Mouse (Mus musculus): ENCODE measurements around the gene Helb. TPM values are rescaled to one million over a fixed set of nuclear protein-coding genes. Genes with fewer than 3 reads are reported as not detected.

Gene Helb
- polyA plus RNA-seq, 1 experiment from 2014 or later = 6.3 TPM

- Histone ChIP-seq H3K9me3 (replicated peaks; ENCODE audit: control insufficient read depth, low read length) (no peaks in the 10 kb centered on the region), H3K4me3 (replicated peaks; ENCODE audit: low read length) (no peak overlapping the region), H3K9ac (ENCODE audit: low read length) (no peak overlapping the region), H3K4me2 (ENCODE audit: low read depth, low read length) (no peak overlapping the region), H3K27ac (ENCODE audit: low read length) (no peak overlapping the region), H3K27me3 (ENCODE audit: control insufficient read depth, insufficient read depth, low read length) (no peaks in the 10 kb centered on the region), H3K36me3 (ENCODE audit: control insufficient read depth, insufficient read depth, low read length) (no peaks in the 10 kb centered on the region), H3K4me1 (ENCODE audit: control insufficient read depth, insufficient read depth, low read length) (no peaks in the 10 kb centered on the region)
- no peak for ATAC-seq (ENCODE audit: insufficient read depth, low FRiP score)
- 59% methylated on average over 10 of the region's 10 CpGs for WGBS
Measured at GRCm38 (mm10) chr10:120060579-120061237, 52.1 kb downstream of the Helb start.

DNA sequence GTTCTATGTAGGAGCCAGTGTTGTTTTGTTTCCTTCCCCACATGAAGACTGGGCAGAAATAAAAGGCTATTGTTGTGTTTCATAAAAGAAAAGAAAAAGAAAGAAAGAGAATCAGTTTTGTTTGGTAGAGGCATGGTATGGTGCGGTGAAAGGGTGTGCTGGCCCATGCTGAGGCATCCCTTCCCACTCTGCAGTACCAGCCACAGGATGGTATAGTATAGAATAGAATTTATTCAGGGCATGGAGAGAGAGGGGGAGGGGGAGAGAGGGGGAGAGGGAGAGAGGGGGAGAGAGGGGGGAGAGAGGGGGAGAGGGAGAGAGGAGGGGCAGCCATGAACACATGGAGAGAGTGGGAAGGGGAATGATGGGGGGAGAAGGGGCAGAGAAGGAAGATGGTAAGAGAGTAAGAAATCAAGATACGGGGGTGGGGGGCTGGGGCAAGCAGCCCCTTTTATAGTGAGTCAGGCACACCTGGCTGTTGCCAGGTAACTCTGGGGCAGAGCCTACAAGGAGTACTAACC, 68.0 kb downstream of the Helb start:
- 80% methylated on average over 2 of the region's 2 CpGs for WGBS
- no peak overlapping the region for H3K4me2 ChIP-seq (ENCODE audit: low read depth, low read length)
- no peaks in the 10 kb centered on the region for H3K4me1 ChIP-seq (ENCODE audit: control insufficient read depth, insufficient read depth, low read length)
- H3K9me3 ChIP-seq (replicated peaks; ENCODE audit: control insufficient read depth, low read length) = no peaks in the 10 kb centered on the region
- H3K9ac ChIP-seq (ENCODE audit: low read length) = no peak overlapping the region
- no peak overlapping the region for H3K4me3 ChIP-seq (replicated peaks; ENCODE audit: low read length)
- no peaks in the 10 kb centered on the region for H3K36me3 ChIP-seq (ENCODE audit: control insufficient read depth, insufficient read depth, low read length)
- no peaks in the 10 kb centered on the region for H3K27me3 ChIP-seq (ENCODE audit: control insufficient read depth, insufficient read depth, low read length)
- H3K27ac ChIP-seq (ENCODE audit: low read length) = no peak overlapping the region
- no peak for ATAC-seq (ENCODE audit: insufficient read depth, low FRiP score)

DNA sequence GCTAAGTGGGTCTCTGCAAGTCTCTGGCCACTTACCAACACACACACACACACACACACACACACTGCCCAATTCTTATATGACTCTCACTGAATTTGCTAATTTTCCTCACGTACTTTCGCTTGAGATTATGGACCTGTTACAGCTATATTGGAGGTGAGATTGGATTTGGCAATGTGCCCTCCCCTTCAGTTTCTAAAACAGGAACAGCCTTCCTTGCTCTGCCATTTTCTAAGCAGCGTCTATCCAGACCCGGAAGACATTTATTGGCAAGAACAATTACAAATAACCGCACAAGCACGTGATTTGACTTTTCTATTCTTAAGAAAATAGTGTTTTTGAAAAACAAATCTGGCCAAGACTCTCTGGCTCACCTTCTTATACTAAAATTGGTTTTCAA, 68.5 kb downstream of the Helb start:
- no peaks in the 10 kb centered on the region for H3K27me3 ChIP-seq (ENCODE audit: control insufficient read depth, insufficient read depth, low read length)
- no peaks in the 10 kb centered on the region for H3K4me1 ChIP-seq (ENCODE audit: control insufficient read depth, insufficient read depth, low read length)
- H3K4me2 ChIP-seq (ENCODE audit: low read depth, low read length) = no peak overlapping the region
- no peak overlapping the region for H3K4me3 ChIP-seq (replicated peaks; ENCODE audit: low read length)
- 87% methylated on average over 6 of the region's 6 CpGs for whole genome bisulfite sequencing
- no peaks in the 10 kb centered on the region for H3K36me3 ChIP-seq (ENCODE audit: control insufficient read depth, insufficient read depth, low read length)
- no peak overlapping the region for H3K9ac ChIP-seq (ENCODE audit: low read length)
- no peaks in the 10 kb centered on the region for H3K9me3 ChIP-seq (replicated peaks; ENCODE audit: control insufficient read depth, low read length)
- no peak overlapping the region for H3K27ac ChIP-seq (ENCODE audit: low read length)
- ATAC-seq (ENCODE audit: insufficient read depth, low FRiP score) = no peak

GRCm38 (mm10) chr10:120038194-120038593, 74.6 kb downstream of the Helb start:
- no peak overlapping the region for H3K27ac ChIP-seq (ENCODE audit: low read length)
- no peaks in the 10 kb centered on the region for H3K36me3 ChIP-seq (ENCODE audit: control insufficient read depth, insufficient read depth, low read length)
- H3K9ac ChIP-seq (ENCODE audit: low read length) = no peak overlapping the region
- no peaks in the 10 kb centered on the region for H3K4me1 ChIP-seq (ENCODE audit: control insufficient read depth, insufficient read depth, low read length)
- H3K27me3 ChIP-seq (ENCODE audit: control insufficient read depth, insufficient read depth, low read length) = no peaks in the 10 kb centered on the region
- no peaks in the 10 kb centered on the region for H3K9me3 ChIP-seq (replicated peaks; ENCODE audit: control insufficient read depth, low read length)
- H3K4me3 ChIP-seq (replicated peaks; ENCODE audit: low read length) = no peak overlapping the region
- no peak overlapping the region for H3K4me2 ChIP-seq (ENCODE audit: low read depth, low read length)
- no peak for ATAC-seq (ENCODE audit: insufficient read depth, low FRiP score)
- WGBS = 86% methylated on average over 5 of the region's 5 CpGs

GRCm38 (mm10) chr10:120035824-120036223, 77.0 kb downstream of the Helb start:
- no peak overlapping the region for H3K4me2 ChIP-seq (ENCODE audit: low read depth, low read length)
- no peak overlapping the region for H3K27ac ChIP-seq (ENCODE audit: low read length)
- H3K4me3 ChIP-seq (replicated peaks; ENCODE audit: low read length) = no peak overlapping the region
- H3K9me3 ChIP-seq (replicated peaks; ENCODE audit: control insufficient read depth, low read length) = no peaks in the 10 kb centered on the region
- ATAC-seq (ENCODE audit: insufficient read depth, low FRiP score) = no peak
- H3K9ac ChIP-seq (ENCODE audit: low read length) = no peak overlapping the region
- no peaks in the 10 kb centered on the region for H3K4me1 ChIP-seq (ENCODE audit: control insufficient read depth, insufficient read depth, low read length)
- H3K27me3 ChIP-seq (ENCODE audit: control insufficient read depth, insufficient read depth, low read length) = no peaks in the 10 kb centered on the region
- H3K36me3 ChIP-seq (ENCODE audit: control insufficient read depth, insufficient read depth, low read length) = no peaks in the 10 kb centered on the region
- 52% methylated on average over 6 of the region's 6 CpGs for WGBS

DNA sequence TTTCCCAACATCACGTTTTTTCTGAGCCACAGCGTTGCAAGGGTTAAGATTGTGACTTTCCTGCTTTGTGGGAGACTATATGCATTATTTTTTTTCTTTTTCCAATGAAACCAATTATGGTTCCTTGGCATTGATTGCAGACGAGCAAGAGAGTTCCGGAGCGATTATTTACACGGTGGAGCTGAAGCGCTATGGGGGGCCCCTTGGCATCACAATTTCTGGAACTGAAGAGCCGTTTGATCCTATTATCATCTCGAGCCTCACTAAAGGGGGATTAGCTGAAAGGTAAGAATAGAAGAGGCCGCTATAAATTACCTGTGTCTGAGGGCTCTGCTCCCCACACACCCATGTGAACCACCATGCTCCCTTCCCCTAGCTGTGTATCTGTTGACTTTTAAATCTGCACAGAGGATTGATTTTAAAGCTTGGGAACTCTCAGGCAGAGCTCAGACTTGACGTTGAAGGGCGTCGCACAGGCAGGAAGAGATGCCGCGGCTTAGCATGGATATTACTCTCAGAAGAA, 77.5 kb downstream of the Helb start:
- Histone ChIP-seq H3K27ac (ENCODE audit: low read length) (no peak overlapping the region), H3K9me3 (replicated peaks; ENCODE audit: control insufficient read depth, low read length) (no peaks in the 10 kb centered on the region), H3K27me3 (ENCODE audit: control insufficient read depth, insufficient read depth, low read length) (no peaks in the 10 kb centered on the region), H3K9ac (ENCODE audit: low read length) (no peak overlapping the region), H3K4me2 (ENCODE audit: low read depth, low read length) (no peak overlapping the region), H3K4me3 (replicated peaks; ENCODE audit: low read length) (no peak overlapping the region), H3K4me1 (ENCODE audit: control insufficient read depth, insufficient read depth, low read length) (no peaks in the 10 kb centered on the region), H3K36me3 (ENCODE audit: control insufficient read depth, insufficient read depth, low read length) (no peaks in the 10 kb centered on the region)
- WGBS = 56% methylated on average over 15 of the region's 15 CpGs
- ATAC-seq (ENCODE audit: insufficient read depth, low FRiP score) = no peak

GRCm38 (mm10) chr10:120033866-120034265, 78.9 kb downstream of the Helb start:
- Histone ChIP-seq H3K4me1 (ENCODE audit: control insufficient read depth, insufficient read depth, low read length) (no peaks in the 10 kb centered on the region), H3K9ac (ENCODE audit: low read length) (no peak overlapping the region), H3K27ac (ENCODE audit: low read length) (no peak overlapping the region), H3K4me3 (replicated peaks; ENCODE audit: low read length) (no peak overlapping the region), H3K4me2 (ENCODE audit: low read depth, low read length) (no peak overlapping the region), H3K36me3 (ENCODE audit: control insufficient read depth, insufficient read depth, low read length) (no peaks in the 10 kb centered on the region), H3K27me3 (ENCODE audit: control insufficient read depth, insufficient read depth, low read length) (no peaks in the 10 kb centered on the region), H3K9me3 (replicated peaks; ENCODE audit: control insufficient read depth, low read length) (no peaks in the 10 kb centered on the region)
- WGBS = 79% methylated on average over 9 of the region's 9 CpGs
- ATAC-seq (ENCODE audit: insufficient read depth, low FRiP score) = no peak

Other genes starting within 250 kb of the Helb start
- 126 and 145 TPM in 2 replicates for gene Tmbim4, start 88.6 kb upstream of the Helb start, polyA plus RNA-seq (2015; fragmentation: Nextera tagmentation; extraction: Ambion mirVana)
- gene Irak3, start 89.1 kb upstream of the Helb start, polyA plus RNA-seq (2015; fragmentation: Nextera tagmentation; extraction: Ambion mirVana) = 1.1 TPM in 2 replicates
- 50.3 and 53.7 TPM in 2 replicates for gene Llph, start 114.1 kb upstream of the Helb start, polyA plus RNA-seq (2015; fragmentation: Nextera tagmentation; extraction: Ambion mirVana)

Data from stomach, embryonic 16.5 days (tissue).